Mouse (Mus musculus) neural tube, embryonic 11.5 days (tissue): ENCODE measurements around the gene 2510039O18Rik. TPM values are rescaled to one million over a fixed set of nuclear protein-coding genes. Genes with fewer than 3 reads are reported as not detected.

Experiments used
- ATAC-seq: fragments of 200-750 bp; cut with Nextera tagmentation; 2 replicates; pipeline ENCODE4 v1.8.0; 2017; ENCODE audit warnings: moderate number of reproducible peaks, mild to moderate bottlenecking, moderate TSS enrichment, moderate library complexity; ENCODE audit not compliant: insufficient read depth, low FRiP score, low TSS enrichment
- DNase-seq: peaks from one replicate; pipeline ENCODE4 v3.0.0-alpha.2; 2015; ENCODE audit warnings: low spot score
- H3K27ac ChIP-seq: fragments of 300-500 bp; sonication (generic); 2 replicates; pipeline ENCODE4 v1.5.1; 2014; ENCODE audit warnings: low read depth, mild to moderate bottlenecking, low read length
- H3K27me3 ChIP-seq: fragments of 300-500 bp; sonication (generic); 2 replicates; pipeline ENCODE4 v1.6.1; 2014; ENCODE audit warnings: mild to moderate bottlenecking, low read length, mixed read lengths; ENCODE audit not compliant: control insufficient read depth, insufficient read depth
- H3K36me3 ChIP-seq: fragments of 300-500 bp; sonication (generic); 2 replicates; pipeline ENCODE4 v1.6.1; 2014; ENCODE audit warnings: mild to moderate bottlenecking, low read length, moderate library complexity, mixed read lengths; ENCODE audit not compliant: control insufficient read depth, insufficient read depth
- H3K4me1 ChIP-seq: fragments of 300-500 bp; sonication (generic); 2 replicates; pipeline ENCODE4 v1.6.1; 2014; ENCODE audit warnings: low read length, mixed read lengths; ENCODE audit not compliant: control insufficient read depth, insufficient read depth
- H3K4me2 ChIP-seq: fragments of 300-500 bp; sonication (generic); 2 replicates; pipeline ENCODE4 v1.6.1; 2014; ENCODE audit warnings: low read depth, mild to moderate bottlenecking, moderate library complexity
- H3K4me3 ChIP-seq: fragments of 300-500 bp; sonication (generic); 2 replicates; pipeline ENCODE4 v1.5.1; 2014; ENCODE audit warnings: low read depth, low read length
- H3K9ac ChIP-seq: fragments of 300-500 bp; sonication (generic); 2 replicates; pipeline ENCODE4 v1.6.1; 2014; ENCODE audit warnings: mild to moderate bottlenecking, low read length
- H3K9me3 ChIP-seq: fragments of 300-500 bp; sonication (generic); 2 replicates; pipeline ENCODE4 v1.6.1; 2016; ENCODE audit warnings: low read length; ENCODE audit not compliant: control insufficient read depth
- WGBS: fragments of 180-500 bp; shearing (Covaris S2); extraction: QIAGEN DNeasy Blood & Tissue Kit; methylation state at CpG from one replicate; pipeline ENCODE4 v1.1.7; 2014; 5-methylcytosine and 5-hydroxymethylcytosine counted together
- polyA plus RNA-seq: library from polyadenylated mRNA; unstranded; fragments of >200 nt; fragmentation: Nextera tagmentation; extraction: Ambion mirVana; gene quantifications from 2 replicates; pipeline ENCODE4 v1.2.1, GENCODE M21; 2014

2510039O18Rik gene
- polyA plus RNA-seq, 1 experiment from 2014 or later = 20.6 TPM

DNA sequence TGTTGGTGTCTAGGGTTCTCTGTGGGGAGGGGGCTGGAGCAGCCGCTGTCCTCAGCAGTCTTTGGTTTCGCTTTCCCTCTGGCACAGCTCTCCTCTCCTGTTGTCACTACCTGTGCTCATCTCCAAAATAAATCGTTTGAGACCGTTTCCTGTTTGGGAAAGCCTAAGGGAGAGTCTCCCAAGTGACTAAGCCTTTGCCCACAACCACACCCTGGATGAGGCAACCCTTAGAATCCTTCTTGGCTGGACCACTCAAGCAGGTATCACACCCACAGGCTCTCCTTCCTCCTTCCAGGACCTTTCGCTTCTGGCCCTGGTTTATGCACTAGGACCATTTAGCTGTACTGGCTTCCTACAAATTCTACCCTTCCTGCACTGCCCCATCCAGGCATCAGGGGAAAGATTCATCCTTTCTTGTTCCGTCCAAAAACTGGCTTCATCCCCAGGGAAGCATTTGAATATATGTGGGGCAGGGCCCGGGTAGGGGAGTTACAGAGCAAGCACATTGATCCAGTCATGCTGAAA lies 52.9 kb downstream of the 2510039O18Rik start:
- no peaks in the 10 kb centered on the region for H3K9me3 ChIP-seq
- WGBS = 69% methylated on average over 7 of the region's 7 CpGs
- ATAC-seq = no peak
- no peak overlapping the region for H3K9ac ChIP-seq
- DNase-seq = no peak
- no peaks in the 10 kb centered on the region for H3K27me3 ChIP-seq
- no peak overlapping the region for H3K4me3 ChIP-seq
- no peak overlapping the region for H3K27ac ChIP-seq
- no peaks in the 10 kb centered on the region for H3K36me3 ChIP-seq
- no peak overlapping the region for H3K4me2 ChIP-seq
- H3K4me1 ChIP-seq = no peaks in the 10 kb centered on the region

DNA sequence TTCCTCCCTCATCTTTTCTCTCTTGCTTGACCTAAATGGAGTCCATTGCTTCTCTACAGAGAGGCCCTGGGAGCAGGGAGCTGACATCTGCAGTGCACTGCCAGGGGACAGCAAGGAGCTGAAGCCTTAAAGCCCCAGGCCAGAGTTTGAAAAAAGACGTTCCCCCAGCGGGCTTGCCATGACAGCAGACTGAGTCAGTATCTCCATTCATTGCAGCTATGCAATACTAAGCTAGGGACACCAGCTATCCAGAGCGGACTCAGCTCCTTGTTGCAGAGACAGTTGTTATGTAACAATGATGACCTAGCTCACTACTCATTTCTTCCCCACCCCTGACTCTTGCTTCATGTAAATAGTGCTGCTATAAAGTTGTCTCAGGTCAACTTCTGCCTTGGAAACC lies 54.6 kb downstream of the 2510039O18Rik start:
- Histone ChIP-seq H3K9ac (no peak overlapping the region), H3K27me3 (no peaks in the 10 kb centered on the region), H3K9me3 (no peaks in the 10 kb centered on the region), H3K27ac (no peak overlapping the region), H3K4me1 (no peaks in the 10 kb centered on the region), H3K36me3 (no peaks in the 10 kb centered on the region), H3K4me3 (no peak overlapping the region), H3K4me2 (no peak overlapping the region)
- ATAC-seq (no peak), DNase-seq (no peak)
- WGBS = 90% methylated on average over 3 of the region's 3 CpGs

Other genes with a start within 250 kb of the 2510039O18Rik start
- gene Zfp534, start 238.3 kb upstream of the 2510039O18Rik start, polyA plus RNA-seq = not detected in 2 replicates
- 7.2 and 7.5 TPM in 2 replicates for gene Zfp984, start 131.1 kb upstream of the 2510039O18Rik start, polyA plus RNA-seq
- 5.0 and 5.8 TPM in 2 replicates for gene Zfp933, start 92.5 kb upstream of the 2510039O18Rik start, polyA plus RNA-seq
- 35.1 and 37.2 TPM in 2 replicates for gene Miip, start 72.1 kb upstream of the 2510039O18Rik start, polyA plus RNA-seq
- 12.7 and 15.4 TPM in 2 replicates for gene Fv1, start 71.9 kb upstream of the 2510039O18Rik start, polyA plus RNA-seq
- gene Mfn2, start 36.2 kb upstream of the 2510039O18Rik start, polyA plus RNA-seq = 47.5 and 50.0 TPM in 2 replicates
- gene Plod1, start 4.1 kb upstream of the 2510039O18Rik start, polyA plus RNA-seq = 33.2 and 35.2 TPM in 2 replicates
- 0.72 and 0.87 TPM in 2 replicates for gene Nppb, start 44.9 kb downstream of the 2510039O18Rik start, polyA plus RNA-seq
- gene Nppa, start 59.8 kb downstream of the 2510039O18Rik start, polyA plus RNA-seq = 1.2 and 2.9 TPM in 2 replicates
- 20.9 and 24.2 TPM in 2 replicates for gene Clcn6, start 97.9 kb downstream of the 2510039O18Rik start, polyA plus RNA-seq
- 22.0 and 22.7 TPM in 2 replicates for gene Mthfr, start 98.2 kb downstream of the 2510039O18Rik start, polyA plus RNA-seq
- gene Agtrap, start 147.1 kb downstream of the 2510039O18Rik start, polyA plus RNA-seq = 9.1 and 10.7 TPM in 2 replicates
- gene Mad2l2, start 189.5 kb downstream of the 2510039O18Rik start, polyA plus RNA-seq = 71.7 and 78.3 TPM in 2 replicates
- gene Draxin, start 189.8 kb downstream of the 2510039O18Rik start, polyA plus RNA-seq = 9.8 and 10.5 TPM in 2 replicates
- gene Fbxo6, start 211.2 kb downstream of the 2510039O18Rik start, polyA plus RNA-seq = 11.7 and 13.9 TPM in 2 replicates
- 59.6 and 60.8 TPM in 2 replicates for gene Fbxo44, start 219.6 kb downstream of the 2510039O18Rik start, polyA plus RNA-seq
- gene Fbxo2, start 219.7 kb downstream of the 2510039O18Rik start, polyA plus RNA-seq = 1.3 and 2.8 TPM in 2 replicates